Mouse (Mus musculus): ENCODE measurements at regions not wholly inside any gene's neighbourhood (a gene's known extent, or its start where the extent isn't known, plus 50 kb on each side); places are given as distances from the start of the nearest gene placed in this dataset.

DNA sequence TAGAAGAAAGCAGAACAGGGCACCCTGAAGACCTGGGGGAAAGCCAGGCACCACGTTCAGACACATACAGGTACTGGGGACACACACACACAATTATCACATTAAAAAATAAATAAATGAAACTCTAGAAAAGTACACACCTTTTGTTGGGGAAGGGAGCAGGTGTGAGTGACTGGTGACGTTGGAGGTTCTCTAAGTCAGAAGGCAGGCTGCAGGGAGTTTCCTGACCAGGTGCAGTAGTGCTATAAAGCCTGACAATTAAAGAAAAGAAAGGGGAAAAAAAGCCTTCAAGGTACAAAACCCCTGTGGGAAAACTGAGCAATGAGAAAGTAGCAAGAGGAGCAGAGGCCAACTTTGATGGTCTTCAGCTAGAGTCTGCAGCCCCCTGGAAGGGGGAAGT lies 145.1 kb upstream of the Nfe2l3 start:
- no peak for DNase-seq

DNA sequence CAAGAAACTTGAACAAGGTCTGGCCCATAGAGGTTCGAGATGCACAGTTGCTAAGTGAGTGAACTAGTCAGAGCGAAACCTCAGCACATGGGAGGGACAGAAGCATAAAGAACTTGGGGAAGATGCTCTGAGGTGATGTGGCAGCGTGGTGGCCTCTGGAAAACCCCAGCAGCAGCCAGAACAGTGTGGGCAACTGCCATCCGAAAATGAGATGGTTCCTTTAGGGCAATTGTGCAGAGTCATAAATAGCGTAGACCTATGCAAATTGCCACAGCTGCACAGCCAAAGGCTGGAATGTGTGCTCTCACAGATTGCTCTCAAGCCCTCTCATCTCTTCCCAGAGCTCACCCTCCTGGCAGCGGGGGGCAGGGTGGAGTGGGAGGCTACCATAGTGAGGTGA lies 144.7 kb upstream of the Nfe2l3 start:
- DNase-seq = no peak

DNA sequence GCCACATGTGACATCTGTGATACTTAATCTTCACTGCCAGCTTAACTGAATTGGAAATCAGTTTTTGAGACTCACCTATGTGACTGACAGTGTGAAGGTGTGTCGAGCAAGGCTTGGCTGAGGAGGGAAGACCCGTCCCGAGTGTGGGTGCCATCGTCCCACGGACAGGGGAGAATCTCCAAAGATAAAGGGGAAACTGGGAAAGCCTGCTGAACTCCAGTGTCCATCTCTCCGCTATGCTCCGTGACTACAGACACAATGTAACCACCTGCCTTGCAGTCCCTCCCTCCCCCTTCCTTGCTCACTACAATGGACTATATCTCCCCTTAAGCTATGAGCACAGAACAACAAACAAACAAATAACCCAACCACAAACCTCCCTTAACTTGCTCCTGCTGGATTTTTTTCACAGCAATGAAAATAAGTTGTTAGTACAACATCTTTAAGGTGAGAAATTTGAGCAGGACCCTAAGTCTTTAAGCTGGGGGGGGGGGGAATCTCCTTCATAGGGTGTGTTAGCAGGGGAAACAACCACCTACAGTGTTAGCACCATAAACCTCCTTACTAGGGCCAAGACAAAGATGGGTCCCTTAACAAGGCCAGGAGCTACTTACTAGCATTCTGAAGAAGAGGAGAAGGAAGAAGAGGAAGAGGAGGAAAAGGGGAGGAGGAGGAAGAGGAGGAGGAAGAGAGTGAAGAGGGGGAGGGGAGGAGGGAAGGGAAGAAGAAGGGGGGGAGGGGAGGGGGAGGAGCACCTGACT lies 144.0 kb upstream of the Nfe2l3 start:
- no peak for DNase-seq

DNA sequence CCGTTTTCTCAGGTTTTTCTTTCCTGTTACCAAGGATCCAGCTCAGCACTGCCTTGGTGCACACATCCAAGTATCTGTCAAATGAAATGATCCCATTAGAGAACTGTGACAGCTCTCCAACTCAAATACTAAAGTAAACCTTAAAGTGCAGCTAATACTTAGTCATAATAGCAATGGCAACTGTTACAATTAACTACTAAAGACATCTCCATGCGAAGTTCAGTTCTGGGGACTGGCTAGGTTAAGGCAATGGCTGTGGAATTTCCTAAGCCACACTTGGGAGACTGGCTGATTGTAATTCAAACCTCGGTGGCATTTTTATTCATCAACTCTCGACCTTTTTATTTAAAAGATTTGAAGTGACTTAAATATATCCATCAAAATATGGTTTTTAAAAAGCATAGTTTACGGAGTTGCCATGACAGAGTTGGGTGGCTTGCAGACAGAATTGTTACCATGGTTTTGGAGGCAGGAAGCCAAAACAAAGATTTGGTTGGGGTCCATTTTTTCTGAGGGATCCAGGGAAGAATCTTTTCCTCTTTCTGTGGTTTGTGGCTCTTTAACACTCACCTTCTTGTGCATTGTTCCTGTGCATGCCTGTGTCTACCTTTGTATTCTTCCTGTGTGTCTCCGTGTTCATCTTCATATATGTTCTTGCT lies 143.3 kb upstream of the Nfe2l3 start:
- DNase-seq = no peak

DNA sequence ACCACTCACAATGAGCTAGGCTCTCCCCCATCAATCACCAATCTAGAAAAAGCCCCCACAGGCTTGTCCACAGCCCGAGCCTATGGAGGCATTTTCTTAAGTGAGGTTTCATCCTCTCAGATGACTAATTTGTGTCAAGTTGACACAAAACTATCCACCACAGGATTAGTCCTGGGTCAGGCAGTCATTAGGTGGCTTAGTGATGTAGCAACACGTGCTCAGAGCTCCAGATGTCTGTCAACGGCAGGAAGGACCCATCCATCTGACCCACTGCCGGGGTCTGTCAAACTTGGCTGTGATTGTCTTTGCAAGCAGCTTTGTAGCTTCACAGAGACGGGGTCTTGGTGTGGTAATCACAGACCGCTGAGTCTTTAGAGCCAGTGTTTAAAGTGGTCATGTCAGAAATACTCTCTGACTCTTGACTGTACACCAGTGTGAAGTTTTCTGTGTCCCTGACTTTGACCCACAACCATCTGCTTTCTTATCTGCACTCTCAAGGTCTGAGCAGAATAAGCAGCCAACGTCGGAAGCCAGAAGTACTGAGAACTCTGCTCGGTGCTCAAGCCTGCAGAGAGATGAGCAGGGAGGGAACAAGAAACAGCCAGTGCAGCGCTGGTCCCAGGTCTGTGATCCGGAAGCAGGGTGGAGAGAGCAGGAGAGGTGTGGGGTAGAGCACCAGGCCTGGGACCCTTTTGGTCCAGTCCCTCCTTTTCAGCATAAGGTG lies 131.6 kb upstream of the Nfe2l3 start:
- no peak for DNase-seq

DNA sequence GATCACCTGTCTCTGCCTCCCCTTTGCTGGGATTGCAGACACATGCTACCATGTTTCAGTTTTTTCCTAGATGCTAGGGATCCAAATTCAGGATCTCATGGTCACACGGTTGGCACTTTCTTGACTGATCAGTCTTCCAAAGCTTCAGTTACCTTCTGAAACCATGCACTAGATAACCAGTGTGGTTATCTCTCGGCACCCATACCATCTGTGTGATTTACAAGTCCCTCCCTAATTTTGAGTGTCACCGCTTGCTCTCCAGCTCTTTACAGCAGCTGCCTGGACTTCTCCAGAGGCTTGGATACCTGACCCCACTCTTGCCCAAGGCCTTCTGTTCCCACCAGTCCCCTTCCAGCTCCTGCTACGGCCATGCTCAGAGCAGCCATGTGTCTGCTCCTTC lies 130.6 kb upstream of the Nfe2l3 start:
- DNase-seq = no peak

DNA sequence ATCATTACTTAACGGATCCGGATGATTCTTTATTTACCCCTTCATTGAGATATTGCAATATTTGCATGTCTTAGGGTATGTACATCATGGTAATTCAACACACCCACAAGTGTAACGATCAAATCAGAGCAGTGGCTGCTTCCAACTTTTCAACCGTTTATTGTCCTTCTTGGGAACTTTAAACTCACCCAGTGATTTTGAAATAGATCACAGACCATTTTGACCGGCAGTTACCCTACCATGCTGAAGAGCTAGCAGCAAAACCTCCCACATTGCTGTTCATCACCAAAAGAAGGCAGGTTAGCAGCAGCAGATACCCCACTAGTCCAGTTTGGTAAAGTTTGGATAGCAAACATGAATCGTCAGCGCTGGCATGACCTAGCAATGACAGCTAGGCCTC lies 130.2 kb upstream of the Nfe2l3 start:
- no peak for DNase-seq

DNA sequence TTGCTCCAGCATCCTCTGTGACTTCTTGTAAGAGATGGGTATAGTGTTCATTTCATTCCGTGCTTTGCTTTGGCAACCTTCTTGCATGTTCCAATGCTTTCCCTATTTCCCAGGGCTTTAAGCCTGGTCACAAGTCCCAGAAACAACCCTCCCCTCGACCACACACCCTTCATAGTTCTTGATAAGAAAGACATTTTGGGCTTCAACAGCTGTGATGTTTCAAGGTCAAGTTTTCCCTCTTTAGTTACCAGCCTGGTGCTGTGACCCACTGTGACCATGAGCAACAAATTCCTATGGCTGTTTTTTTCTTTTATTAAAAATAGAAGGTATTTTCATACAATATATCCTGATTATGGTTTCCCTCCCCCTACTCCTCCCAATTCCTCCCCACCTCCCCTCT lies 114.1 kb upstream of the Nfe2l3 start:
- DNase-seq = no peak

DNA sequence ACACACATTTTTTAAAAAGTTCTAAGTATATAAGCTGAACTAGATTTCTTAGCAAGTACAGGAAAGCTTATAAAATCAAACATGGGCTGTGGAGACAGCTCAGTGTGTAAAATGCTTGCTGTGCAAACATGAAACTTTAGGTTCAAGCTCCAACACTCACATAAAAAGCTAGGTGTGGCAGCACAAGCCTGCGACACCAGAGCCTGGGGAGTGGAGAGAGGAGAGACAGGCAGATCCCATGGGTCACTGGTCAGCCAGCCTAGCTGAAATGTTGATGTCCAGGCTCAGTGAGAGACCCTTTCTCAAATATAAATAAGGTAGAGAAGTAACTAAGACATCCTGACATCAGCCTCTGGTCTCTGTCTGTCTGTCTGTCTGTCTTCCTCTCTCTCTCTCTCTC lies 112.5 kb upstream of the Nfe2l3 start:
- DNase-seq = no peak

DNA sequence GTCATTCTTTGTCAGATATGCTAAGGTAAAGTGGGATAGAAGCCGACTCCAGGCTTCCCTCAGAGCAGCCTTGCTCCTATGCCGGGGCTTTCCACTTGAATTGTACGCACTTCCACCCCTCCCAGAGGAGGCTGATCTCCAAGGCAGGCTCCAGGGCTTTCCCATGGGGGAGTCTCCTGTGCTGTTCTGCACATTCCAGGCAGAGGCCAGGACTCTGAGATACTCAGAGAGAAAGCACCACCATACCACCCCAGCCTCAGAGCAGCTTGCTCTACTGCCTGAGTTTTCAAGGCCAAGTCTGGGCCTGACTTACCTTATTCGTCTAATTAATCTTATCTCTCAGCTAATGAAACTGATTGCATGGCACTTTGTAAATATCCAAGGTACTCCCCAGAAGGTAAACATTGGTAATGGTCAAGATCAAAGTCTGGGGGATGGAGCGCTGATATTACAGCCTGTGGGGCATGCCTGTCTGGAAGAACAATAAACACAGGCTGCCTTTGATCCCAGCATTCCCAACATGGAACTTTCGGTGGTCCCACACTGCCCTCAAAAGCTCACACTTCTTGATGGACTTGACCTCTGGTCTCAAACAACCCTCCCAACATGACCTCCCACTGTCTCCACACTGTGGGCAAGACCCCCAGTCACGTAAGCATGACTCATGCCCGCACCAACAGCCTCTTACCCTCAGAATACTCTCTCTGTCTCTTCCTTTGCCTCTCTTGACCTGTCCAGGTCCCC lies 111.6 kb upstream of the Nfe2l3 start:
- no peak for DNase-seq

DNA sequence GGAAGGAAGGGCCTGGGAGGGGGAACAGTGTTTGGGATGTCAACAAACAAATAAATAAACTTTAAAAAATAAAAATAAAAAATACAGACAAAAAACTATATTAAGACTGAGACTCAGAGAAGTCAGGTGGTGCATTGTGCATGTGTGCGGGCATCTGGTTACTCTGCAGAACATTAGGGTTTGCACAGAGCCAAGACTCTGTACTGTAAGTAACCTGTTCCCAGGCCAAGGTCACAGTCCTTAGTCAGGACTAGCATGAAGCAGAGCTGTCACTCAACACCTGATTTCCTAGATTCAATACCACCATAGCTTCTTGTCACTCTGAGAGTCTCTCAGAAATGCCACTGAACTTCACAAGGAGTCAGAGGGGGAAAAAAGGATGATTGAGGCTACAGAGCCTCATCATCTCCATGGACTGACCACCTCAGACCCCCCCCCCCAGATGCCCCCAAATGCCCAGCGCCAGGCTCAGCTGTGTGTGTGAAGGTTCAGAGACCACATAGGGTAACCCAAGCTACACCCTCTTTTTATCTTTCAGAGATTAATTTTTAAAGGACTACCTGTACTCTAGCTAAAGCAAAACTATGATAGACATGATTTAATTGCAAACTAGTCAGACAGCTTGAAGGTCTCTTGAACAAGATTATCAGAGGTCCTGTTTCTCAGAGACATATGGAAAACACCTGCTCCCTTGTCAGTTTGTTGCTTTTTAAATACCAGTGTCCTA lies 106.2 kb upstream of the Nfe2l3 start:
- no peak for DNase-seq

DNA sequence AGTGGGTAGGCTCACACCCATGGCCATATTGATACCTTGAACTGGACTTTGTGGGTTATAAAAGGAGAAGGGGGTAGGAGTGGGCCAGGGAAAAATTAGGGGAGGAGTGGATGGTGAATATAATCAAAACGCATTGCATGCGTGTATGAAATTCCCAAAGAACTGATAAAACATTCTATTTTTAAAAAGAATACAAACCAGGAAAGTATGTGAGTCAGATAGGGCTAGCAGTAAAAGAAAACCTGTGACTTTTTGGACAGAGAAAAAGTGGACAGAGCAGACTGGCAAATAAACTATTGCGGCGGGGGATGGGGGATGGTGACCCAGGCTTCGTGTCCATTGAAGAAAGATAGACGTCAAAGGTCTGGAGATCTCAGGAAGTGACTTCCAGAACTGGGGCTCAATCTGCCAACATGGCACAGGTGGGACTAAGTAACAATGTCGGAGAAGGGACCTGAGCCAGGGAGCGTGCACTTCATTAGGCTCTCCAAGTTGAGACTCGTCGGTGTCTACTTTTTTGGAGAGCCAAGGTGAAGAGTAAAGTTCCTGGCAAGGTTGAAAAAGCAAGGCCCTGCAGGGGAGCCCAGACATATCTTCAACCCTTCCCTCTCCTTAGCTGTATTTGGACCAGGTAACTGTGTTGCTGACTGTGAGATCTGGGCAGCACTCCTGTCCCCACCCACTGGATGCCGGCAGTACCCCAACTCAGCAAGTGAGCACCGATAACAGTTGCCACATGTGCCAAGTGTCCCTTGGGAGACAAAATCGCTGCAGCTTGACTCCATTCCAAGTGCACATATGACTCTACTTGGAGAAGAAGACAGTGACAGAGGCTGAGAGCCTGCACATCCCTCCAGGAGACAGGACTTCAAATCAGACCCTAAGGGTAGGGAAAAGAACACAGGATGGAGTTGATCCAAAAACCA lies 103.1 kb upstream of the Nfe2l3 start:
- DNase-seq = no peak

DNA sequence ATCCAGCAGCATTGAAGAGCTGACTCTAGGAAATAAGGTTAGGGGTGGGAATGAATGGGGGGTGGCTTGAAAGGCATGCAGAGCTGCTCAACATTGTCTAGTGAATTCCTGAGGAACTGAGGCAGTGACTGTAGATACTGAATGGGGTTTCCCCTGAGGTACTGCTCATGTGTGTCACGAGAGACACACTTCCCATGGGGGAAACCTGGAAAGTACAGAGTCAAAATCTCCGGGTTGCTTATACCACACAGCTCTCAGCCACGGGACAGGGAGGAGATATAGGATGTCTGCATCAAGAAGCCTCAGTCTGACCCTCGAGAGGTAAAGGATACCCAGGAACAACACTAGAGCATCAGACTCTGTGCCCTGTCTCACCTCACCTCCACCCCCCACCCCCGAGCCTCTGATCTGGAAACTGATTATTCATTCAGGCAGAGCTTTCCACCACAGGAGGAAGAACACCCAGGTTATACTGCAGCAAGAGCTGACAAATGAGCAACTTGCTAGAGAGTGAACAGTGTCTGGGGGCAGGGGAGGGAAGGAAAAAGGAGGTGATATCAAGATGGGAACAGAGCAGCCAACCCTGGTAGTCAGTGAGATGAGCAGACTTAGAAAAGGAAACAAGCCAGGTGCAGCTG lies 102.3 kb upstream of the Nfe2l3 start:
- no peak for DNase-seq

DNA sequence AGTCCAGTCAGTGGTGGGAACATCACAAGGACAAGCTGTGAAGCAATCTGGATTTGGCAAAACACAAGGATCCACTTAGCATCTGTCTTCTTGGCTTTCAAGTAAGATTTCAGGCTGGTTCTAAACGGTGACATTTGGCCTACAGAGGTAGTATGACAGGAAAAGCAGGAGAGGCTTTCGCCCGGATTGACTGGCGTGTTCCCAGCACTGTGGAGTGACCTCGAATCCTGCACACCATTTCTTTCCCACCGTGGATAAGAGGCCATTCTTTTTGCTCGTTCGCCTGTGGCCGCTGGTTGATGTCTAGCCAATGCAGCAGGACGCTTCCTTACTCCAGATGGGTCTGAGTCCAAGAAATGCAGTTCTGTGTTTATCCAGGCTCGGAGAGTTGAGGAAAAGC lies 99.6 kb upstream of the Nfe2l3 start:
- no peak for DNase-seq

DNA sequence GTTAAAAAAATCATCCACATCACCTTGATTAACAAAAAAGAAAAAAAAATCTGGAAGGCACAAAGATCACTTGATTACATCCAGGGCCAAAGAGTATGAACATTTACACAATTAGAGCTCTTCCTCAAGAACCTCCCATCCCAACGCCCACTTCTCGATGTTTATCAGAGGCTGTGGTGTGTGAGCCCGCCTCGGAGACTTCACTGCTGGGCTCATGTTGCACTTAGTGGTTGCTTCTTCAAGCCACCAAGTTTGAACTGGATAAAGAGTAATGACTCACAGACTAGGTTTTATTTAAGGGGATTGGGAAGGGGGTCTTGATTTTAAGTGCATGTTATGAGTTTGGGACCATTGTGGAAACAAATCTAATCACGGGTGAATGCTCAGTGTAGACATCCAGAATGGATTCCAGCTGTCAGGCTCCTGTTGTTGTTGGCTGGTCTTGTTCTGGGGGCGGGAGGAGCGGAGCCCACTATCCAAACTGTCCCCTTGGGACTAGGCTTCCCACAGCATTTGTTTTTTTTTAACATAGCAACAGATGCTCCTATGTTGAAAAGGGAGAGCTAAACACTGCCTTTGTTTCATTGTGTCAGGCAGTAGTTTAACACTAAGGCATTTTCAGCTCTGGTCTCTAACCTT lies 98.6 kb upstream of the Nfe2l3 start:
- DNase-seq = no peak

DNA sequence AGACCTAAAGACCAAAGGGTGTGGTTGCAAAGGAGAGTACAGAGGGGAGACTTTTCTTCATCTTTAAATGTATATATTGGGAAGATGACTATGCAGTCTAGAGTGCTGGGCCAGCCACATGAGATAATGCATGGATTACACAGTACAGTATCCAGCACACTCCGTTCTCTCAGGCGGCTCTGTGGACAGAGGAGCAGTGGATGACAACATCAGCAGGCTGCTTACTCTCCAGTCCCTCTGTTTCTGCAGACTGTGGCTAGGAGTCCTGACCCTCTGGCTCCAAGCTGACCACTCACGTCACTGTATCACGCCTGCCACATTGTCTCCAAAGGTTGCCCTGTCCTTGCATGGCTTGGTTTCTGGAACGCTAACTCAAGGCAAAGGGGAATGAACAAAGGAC lies 97.2 kb upstream of the Nfe2l3 start:
- no peak for DNase-seq

DNA sequence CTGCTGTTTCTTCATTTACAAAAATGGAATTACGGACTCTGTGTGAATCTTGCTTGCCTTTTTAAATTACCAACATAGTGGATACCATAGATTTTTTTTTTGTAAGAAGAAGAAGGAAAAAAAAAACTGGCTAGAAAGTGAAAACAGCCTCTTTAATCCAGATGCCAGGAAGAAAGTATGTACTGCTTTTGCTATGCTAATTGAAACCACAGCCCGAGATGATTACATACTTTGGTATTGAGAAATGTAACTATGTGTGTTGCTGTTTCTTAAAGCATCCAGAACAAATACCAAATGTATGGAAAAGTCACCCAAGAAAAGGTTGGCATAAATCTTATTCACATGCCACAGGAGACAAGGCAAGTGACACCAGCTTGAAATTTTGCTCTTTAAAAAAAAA lies 93.2 kb upstream of the Nfe2l3 start:
- DNase-seq = no peak

DNA sequence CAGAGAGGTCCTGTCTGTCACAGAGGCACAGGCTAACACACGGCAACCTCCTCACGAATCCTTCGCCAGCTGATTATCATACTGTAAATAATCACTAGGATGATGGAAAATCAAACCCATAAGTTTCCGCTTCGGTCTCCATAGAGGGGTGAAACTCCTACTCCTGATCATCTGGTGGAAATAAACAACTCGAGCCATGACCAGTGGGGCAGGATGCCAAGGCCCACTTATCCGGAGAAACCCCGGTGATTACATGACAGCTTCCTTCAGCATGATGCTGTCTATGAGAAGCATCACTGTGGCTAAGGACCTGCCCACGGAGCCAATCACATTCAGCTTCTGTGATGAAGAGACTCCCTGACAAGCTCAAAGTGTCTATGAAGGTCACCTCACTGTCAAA lies 84.7 kb upstream of the Nfe2l3 start:
- no peak for DNase-seq

DNA sequence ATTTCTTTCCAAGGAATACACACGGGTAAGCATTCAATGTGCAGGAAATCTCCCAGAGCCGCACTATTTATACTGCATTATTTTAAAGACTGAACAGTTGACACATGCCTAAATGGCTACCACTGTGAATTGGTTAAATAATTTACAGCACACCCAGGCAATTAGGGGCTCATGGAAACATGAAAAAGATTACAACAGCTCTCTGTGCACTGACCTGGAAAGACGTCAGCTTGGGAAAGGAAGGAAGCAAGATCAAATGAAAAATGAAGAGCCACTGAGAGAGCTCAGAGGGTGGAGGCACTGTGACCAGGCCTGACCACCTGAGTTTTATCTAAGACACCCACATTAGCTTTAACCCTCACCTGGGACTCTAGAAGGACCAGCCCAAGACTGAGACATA lies 82.7 kb upstream of the Nfe2l3 start:
- no peak for DNase-seq

DNA sequence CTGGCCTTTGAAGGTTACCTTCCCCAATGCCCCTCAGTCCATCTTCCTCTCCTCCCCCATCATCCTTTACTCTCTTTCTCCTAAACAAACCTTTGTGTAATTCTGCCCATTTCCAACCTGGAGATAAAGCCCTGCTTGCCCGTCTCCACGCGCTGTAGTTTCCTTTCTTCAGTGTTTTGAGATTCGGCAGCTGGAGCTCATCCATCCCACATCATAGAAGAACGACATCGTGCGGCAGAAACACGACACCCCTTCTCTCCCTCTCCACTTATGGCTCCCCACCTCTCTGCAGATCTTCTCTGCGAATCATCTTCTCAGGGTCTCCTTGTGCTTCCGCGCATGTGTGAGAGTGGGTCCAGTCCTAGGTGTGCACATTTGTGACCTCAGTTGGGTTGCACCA lies 77.4 kb upstream of the Nfe2l3 start:
- DNase-seq = no peak

Measured in layer of hippocampus, postnatal 36 days (tissue).